Mouse (Mus musculus) megakaryocyte progenitor cell, adult 5-6 weeks (primary cell): ENCODE results near the gene Gm20878. TPM values are rescaled to one million over a fixed set of nuclear protein-coding genes. Genes with fewer than 3 reads are reported as not detected.
"Not testable (repeated sequence)": the region's sequence is repeated elsewhere in the genome, so short reads cannot be mapped to it uniquely, and the experiment has no call there.

ENCODE experiments used
- ATAC-seq: replicated peaks from 2 replicates; pipeline ENCODE4 v1.8.0; 2016; ENCODE audit warnings: mild to moderate bottlenecking, moderate TSS enrichment, inconsistent platforms; ENCODE audit not compliant: poor library complexity
- total RNA-seq, 2 experiments: library from RNA; stranded (forward) in 1 of 2; stranded (reverse) in 1 of 2; fragments of 157-497, 149-512 nt in 1 of 2; fragments of 200-1000 nt in 1 of 2; gene quantifications; 2 replicates each; pipeline versions ENCODE4 v1.2.3 to v1.2.4; 2015 to 2017

The Gm20878 gene
- total RNA-seq (2015) = 1.1 and 1.5 TPM in 2 replicates
- 1.8 and 5.5 TPM in 2 replicates for total RNA-seq (2017)

- not testable (repeated sequence) for ATAC-seq
These were observed at the start of gene Gm20878 for GRCm38 (mm10) chr4:41941272-41941671. Gene Gm20878 (plus strand): TSS chr4:41941572.

GRCm38 (mm10) chr4:41903310-41903709 is 38.1 kb upstream of the Gm20878 start, which contains the start of gene Gm21541:
Gene Gm21541 (plus strand): TSS chr4:41903610.
- ATAC-seq = not testable (repeated sequence)

GRCm38 (mm10) chr4:41965758-41966157 is 24.4 kb downstream of the Gm20878 start, which contains the start of gene Fam205a4:
Gene Fam205a4 (plus strand): TSS chr4:41966058.
- ATAC-seq = not testable (repeated sequence)

Other genes with a start within 250 kb of the Gm20878 start
- not detected in 2 replicates for gene Cntfr, start 244.5 kb upstream of the Gm20878 start, total RNA-seq (2015)
- not detected in 2 replicates for gene Cntfr, start 244.5 kb upstream of the Gm20878 start, total RNA-seq (2017)
- 28.2 and 46.9 TPM in 2 replicates for gene Il11ra1, start 241.6 kb upstream of the Gm20878 start, total RNA-seq (2015)
- gene Il11ra1, start 241.6 kb upstream of the Gm20878 start, total RNA-seq (2017) = 132 and 149 TPM in 2 replicates
- gene Rpp25l, start 228.0 kb upstream of the Gm20878 start, total RNA-seq (2015) = 17.5 and 24.4 TPM in 2 replicates
- 22.5 and 23.0 TPM in 2 replicates for gene Rpp25l, start 228.0 kb upstream of the Gm20878 start, total RNA-seq (2017)
- gene Dctn3, start 218.4 kb upstream of the Gm20878 start, total RNA-seq (2015) = 57.9 and 75.6 TPM in 2 replicates
- gene Dctn3, start 218.4 kb upstream of the Gm20878 start, total RNA-seq (2017) = 73.4 and 94.6 TPM in 2 replicates
- not detected in 2 replicates for gene Arid3c, start 210.4 kb upstream of the Gm20878 start, total RNA-seq (2015)
- not detected in 2 replicates for gene Arid3c, start 210.4 kb upstream of the Gm20878 start, total RNA-seq (2017)
- gene Galt, start 186.3 kb upstream of the Gm20878 start, total RNA-seq (2015) = 31.5 and 34.7 TPM in 2 replicates
- 26.1 and 36.4 TPM in 2 replicates for gene Galt, start 186.3 kb upstream of the Gm20878 start, total RNA-seq (2017)
- gene Sigmar1, start 185.4 kb upstream of the Gm20878 start, total RNA-seq (2015) = 60.8 and 66.4 TPM in 2 replicates
- gene Sigmar1, start 185.4 kb upstream of the Gm20878 start, total RNA-seq (2017) = 68.0 and 76.3 TPM in 2 replicates
- gene Ccl27a, start 167.3 kb upstream of the Gm20878 start, total RNA-seq (2015) = 7.9 and 9.8 TPM in 2 replicates
- gene Ccl27a, start 167.3 kb upstream of the Gm20878 start, total RNA-seq (2017) = 8.9 and 11.6 TPM in 2 replicates
- gene Gm21541, start 38.0 kb upstream of the Gm20878 start, total RNA-seq (2015) = not detected in 2 replicates
- not detected in 2 replicates for gene Gm21541, start 38.0 kb upstream of the Gm20878 start, total RNA-seq (2017)
- 0.22 TPM in 1 of 2 replicates, not detected in the other for gene Fam205a4, start 24.5 kb downstream of the Gm20878 start, total RNA-seq (2015)
- gene Fam205a4, start 24.5 kb downstream of the Gm20878 start, total RNA-seq (2017) = not detected in 2 replicates
- 0.52 TPM in 1 of 2 replicates, not detected in the other for gene Gm21093, start 93.2 kb downstream of the Gm20878 start, total RNA-seq (2015)
- gene Gm21093, start 93.2 kb downstream of the Gm20878 start, total RNA-seq (2017) = not detected in 2 replicates
- not detected in 2 replicates for gene Gm3893, start 149.6 kb downstream of the Gm20878 start, total RNA-seq (2015)
- gene Gm3893, start 149.6 kb downstream of the Gm20878 start, total RNA-seq (2017) = not detected in 2 replicates
- not detected in 2 replicates for gene Gm13304, start 173.2 kb downstream of the Gm20878 start, total RNA-seq (2015)
- not detected in 2 replicates for gene Gm13304, start 173.2 kb downstream of the Gm20878 start, total RNA-seq (2017)
- gene Gm13306, start 211.9 kb downstream of the Gm20878 start, total RNA-seq (2015) = not detected in 2 replicates
- gene Gm13306, start 211.9 kb downstream of the Gm20878 start, total RNA-seq (2017) = not detected in 2 replicates
- 0.34 TPM in 1 of 2 replicates, not detected in the other for gene Gm13305, start 227.0 kb downstream of the Gm20878 start, total RNA-seq (2015)
- not detected in 2 replicates for gene Gm13305, start 227.0 kb downstream of the Gm20878 start, total RNA-seq (2017)